Mouse (Mus musculus) A20 (cell line): ENCODE measurements around the gene Gpx3.
"Not testable (repeated sequence)": the region's sequence is repeated elsewhere in the genome, so short reads cannot be mapped to it uniquely, and the experiment has no call there.

Source experiments
- DNase-seq: peaks from one replicate; pipeline ENCODE4 v3.0.0-alpha.2; 2011; ENCODE audit warnings: low read depth, low spot score

The Gpx3 gene

DNA sequence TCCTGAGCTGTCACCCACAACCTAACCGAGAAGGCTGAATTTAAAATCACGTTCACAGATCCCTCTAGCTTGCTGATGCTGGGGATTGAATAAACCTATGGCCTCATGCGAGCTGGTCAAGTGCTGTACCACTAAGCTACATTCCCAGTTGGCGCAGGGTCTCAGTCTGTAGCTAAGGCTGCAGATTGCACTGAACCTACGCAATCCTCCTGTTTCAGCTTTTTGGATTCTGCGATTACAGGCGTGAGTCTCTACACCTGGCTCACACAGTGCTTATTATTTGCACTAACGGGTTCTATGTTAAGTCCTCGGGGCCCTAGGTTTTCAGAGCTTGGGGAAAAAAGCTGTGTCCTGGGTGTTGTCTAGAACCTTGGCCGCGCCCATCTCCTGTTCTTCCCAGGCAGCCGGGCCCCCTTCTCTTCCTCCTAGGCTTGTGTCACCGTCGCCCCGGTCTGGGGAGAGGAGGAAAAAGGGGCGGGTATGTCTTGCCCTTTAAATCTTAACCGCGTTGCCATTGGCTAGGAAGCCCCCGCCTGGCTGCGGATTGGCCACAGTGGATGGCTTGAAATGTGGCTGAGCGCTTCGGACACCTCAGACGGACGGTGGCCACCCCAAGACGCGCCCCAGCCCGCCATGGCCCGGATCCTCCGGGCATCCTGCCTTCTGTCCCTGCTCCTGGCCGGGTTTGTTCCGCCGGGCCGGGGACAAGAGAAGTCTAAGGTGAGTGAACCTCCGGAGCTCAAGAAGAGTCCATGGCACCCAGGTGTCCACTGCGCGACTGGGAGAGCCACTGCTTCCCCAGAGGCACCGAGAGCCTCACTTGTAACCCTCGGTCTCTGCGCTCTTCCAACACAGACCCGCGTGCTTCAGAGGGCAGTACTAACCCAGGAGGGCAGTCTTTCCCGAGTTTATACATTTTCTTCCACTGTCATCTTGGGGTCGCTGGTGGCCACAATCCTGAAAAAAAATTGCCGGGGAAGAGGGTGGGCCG lies at the start of gene Gpx3:
TSS of gene Gpx3 (plus strand) at position 121 of the 991 bp plus-strand sequence.
- no peak for DNase-seq

DNA sequence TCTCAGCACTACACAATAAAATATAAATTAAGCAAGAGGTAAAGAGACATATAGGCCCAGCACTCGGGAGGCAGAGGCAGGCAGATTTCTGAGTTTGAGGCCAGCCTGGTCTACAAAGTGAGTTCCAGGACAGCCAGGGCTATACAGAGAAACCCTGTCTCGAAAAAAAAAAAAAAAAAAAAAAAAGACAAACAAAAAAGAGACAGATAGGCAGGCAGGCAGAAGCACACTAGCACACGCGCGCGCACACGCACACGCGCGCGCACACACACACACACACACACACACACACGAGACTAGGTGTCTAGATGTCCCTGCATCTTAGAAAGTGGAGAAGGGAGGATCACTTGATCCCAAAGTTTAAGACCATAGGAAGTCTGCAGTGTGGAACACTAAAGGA lies 43.4 kb upstream of the Gpx3 start:
- not testable (repeated sequence) for DNase-seq

DNA sequence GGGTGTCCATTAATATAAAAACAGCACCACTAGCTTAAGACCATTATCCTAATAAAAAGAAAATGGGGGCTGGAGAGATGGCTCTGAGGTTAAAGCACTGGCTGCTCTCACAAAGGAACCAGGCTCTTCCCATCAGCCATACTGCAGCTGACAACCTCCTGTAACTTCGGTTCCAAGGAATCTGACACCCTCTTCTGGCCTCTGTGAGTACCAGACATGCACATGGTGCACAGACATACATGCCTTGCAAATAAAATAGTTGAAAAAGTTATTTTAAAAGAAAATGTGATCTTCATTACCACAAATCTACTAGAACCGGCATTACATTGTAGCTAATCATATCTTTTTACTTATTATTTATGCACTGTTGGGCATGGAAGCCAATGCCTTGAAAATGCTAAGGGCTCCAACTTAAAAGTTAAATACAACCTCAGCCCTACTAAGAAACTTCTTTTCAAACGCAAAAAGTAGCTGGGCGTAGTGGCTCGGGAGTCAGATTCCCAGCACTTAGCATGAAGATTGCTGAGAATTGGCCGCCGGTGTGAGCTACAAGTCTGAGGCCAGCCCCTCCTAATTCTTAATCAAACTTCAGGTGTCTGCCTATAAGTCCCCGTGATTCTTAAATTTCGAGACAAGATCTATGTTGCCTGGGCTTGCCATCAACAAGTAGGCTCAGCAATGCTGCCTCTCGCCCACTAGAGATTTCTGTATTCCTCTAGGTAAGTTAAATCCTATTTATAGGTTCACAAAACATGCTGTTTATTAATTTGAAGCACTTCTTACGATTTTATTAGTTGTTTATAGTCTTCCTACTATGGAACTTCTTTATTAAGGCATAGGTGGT lies 42.7 kb upstream of the Gpx3 start:
- peak; percentile 82 for DNase-seq

DNA sequence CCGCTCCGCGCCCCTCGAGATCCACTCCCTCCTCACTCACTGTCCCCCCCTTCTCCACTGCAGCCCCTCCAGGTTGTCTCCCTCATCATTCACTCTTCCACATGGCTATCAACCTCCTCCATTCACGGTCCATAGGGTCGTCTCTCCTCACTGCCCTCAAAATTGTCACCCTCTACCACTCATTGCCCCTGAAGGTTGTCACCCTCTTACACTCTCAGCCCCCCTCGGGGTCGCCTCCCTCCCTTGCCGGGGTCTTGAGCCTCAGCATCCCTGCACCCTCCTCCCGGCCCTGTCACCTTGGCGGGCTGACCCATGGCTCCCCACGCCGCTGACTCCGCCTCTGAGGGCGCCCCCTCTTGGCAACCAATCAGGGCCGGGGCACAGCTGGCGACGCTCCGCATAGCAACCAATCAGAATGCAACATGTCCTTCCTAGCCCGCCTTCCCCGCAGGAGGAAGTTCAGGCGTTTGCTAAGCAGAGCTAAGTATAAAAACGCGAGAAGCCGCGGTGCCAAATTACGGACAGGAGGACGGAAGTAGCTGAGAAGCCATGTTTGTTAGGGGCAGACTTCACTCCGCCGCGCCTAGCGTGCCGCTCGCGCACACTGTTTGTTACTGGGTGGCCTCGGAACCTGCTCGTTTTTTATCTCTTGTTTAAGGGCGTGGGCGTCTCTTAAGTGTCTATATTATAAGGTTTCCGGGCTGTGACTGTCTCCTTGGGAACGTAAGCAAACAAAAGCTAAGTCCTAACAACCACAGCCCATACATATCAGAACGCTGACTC lies 41.8 kb upstream of the Gpx3 start, which contains the start of gene Lyrm7:
TSS of gene Lyrm7 (minus strand) at position 661 of the 783 bp plus-strand sequence.
- peak; percentile 99 for DNase-seq

DNA sequence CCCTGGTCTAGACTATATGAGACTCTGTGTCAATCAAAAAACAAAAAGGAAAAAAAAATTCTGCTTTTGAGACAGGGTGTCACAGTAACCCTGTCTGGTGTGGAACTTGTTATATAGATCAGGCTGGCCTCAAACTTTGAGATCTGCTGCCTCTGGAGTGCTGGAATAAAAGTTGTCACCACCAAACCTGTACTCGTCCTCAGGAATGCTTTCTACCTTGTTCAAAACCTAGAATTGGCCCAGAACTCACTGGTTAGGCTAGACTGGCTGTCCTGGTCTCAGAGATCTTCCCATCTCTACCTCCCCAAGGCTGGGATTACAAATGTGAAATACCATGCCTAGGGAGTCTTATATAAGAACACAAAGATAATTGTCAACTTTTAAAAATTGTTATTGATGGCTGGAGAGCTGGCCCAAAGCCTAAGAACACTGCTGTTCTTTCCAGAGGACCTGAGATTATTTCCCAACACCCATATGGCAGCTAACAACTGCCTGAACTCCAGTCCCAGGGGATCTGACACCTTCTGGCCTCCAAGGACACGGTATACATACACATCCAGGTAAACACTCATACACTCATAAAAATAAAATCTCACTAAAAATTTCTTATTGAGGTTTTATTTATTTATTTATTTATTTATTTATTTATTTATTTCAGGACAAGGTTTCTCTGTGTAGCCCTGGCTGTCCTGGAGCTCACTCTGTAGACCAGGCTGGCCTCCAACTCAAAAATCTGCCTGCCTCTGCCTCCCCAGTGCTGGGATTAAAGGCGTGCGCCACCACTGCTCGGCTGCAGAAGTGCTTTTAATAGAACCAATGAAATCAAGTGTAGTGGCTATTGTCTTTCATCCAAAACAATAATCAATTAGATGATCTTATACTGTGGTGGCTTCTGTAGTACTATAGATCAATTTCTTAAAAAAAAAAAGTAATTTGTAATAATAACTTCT lies 40.5 kb upstream of the Gpx3 start:
- DNase-seq: peak; percentile 27

DNA sequence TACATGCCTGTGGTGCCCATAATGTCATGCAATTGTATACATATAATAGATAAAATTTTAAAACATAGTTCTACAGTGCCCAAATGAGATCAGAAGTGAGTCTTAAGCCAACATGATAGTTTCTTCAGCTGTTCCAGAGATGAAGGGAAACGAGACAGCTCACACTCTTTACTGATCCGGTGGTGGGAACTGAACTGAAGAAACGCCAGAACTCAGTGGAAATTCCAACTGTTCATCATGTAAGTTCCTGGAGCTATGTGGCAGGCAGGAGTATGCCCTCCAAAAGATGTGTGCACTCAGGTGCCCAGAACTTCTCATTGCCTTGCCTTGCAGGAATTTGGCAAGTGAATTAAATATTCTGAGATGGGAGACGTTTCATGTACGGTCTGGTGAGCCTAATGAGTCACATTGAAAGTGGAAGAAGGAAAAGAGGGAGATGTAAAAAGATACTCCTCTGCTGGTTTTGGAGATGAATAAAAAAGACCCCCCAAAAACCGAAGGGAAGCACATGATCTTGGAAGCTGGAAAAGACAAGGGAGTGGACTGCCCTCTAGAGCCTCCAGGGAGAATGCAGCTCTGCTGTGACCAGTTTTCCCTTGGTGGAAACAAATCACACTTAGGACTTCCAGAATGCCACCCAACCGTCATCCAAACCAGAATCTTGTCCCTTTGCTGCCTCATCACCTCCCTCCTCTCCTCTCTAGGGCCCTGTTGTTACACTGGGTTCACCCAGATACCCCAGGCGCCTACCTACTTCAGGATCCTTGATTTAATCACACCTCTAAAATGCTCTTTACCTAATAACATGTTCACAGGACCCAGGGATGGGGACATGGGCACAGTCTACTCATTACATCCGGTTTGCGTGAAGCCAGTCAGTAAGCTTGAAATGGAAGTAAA lies 39.4 kb upstream of the Gpx3 start:
- DNase-seq: peak; percentile 64

DNA sequence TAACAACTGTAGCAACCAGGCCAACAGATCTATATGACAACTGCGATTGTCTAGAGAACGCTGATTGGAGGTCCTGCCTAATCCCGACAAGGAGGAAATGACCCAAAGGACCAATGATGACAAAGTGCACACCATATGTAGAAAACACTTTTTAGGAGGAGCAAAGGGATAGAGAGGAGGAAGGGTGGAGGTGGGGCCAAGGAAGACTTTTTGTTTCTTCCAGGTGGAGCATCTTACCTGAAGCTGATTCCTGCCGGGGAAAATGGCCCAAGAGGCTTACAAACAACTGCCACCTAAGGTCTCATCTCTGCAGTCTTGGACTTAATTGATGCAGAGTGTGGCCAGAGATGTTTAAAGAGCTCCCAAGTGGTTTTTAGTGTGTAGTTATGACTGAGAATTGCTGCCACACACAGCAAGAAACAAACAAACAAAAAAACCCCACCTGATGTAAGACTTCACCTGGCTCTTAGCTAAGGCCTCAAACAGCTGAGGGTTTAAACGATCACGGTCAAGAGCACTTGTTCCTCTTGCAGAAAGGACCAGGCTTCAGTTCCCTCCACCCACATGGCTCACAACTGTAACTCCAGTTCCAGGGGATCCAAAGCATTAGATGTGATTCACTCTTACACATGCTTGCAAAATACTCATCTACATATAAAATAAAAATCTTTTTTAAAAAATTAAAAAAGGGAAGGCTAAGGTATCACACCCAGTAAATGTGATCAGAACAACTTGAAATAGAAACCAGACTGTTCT lies 36.7 kb upstream of the Gpx3 start:
- no peak for DNase-seq

DNA sequence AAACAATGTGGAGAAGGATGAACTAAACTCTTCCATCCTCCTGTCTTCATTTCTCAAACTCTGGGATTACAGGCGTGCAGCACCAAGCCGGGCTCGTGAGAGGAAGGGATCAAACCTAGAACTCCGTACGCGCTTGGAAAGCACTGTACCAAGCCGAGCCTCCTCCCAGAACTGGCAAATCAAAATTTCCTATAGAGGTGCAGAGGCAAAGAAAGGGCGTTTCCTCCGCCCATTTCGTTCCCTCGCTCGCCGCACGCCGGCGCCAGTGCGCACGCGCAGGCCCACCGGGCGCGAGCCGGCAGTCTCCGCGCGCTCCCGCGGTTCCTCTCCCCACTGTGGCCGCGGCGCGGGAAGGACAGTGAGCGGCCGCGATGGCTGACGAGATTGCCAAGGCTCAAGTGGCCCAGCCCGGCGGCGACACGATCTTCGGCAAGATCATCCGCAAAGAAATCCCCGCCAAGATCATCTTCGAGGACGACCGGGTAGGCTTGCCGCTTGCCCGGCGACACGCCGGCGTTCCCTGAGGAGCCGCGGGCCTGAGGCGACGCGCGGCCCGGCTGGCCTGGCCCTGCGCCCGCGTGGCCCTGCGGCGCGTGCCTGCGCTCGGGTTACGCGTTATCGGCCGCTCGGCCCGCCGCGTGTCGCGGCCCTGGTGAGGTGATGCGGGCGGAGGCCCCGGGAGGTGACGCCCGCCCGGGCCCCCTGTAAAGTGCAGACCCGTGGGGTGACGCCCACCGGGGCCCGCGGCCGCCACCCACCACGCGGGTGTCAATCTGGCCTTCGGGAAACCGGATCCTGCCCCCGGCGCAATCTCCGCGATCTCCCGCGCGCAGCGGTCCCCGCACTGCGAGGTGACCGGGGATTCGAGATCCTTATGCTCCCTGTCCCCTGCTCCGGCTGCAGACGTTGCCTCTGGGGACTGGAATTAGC lies 35.9 kb upstream of the Gpx3 start, which contains the start of gene Hint1:
TSS of gene Hint1 (plus strand) at position 265 of the 930 bp plus-strand sequence.
- DNase-seq: peak; percentile 93

DNA sequence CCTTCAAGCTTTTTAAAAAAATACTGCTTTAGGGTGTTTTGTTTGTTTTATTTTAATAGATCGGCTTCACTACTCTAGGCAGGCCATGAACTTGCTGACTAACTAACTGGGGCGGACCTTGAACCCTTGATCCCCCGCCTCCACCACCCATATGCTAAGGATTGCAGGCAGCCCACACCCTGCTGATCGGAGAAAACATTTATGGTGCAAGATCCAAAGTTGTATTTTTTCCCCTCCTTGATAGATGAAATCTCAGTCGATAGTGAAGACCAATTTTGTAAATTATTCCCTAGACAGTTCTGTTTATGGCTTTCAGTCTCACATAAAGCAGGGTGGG lies 35.2 kb upstream of the Gpx3 start:
- peak; percentile 68 for DNase-seq

DNA sequence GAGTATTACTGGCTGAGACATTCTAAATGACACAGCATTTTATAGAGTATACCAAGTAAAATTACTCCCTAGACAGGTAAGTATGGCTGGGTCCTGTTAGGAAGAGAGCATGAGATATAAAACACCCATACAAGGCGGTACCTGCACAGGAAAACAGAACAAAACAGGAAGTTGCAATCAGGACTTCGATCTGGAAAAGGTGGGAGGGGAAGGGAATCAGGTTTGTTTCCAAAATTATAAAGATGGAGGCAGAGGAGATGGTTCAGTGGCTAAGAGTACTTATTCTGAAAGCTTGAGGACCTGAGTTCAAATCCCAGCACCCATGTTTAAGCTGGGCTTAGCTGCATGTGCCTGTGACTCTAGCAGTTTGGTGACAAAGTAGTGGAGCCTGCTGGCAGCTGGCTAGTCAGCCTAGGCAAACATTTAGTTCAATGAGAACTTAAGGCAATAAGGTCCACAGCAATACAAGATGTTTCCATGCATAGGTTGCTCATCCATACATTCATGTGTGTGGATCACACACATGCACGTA lies 34.3 kb upstream of the Gpx3 start:
- DNase-seq: peak; percentile 32

DNA sequence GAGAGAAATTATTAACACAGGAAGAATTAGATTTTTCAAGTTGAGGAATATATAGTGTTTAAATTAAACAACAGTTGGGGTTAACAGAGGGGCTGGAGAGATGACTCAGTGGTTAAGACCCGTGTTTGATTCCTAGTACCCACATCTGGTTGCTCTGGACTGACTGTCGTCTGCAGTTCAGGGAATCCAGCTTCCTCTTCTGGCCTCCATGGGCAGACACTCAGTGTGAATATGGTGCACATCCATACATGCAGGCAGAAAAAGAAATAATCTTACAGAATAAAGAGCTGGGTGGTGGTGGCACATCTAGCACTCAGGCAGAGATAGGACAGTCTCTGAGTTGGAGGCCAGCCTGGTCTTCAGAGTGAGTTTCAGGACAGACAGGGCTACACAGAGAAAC lies 33.8 kb upstream of the Gpx3 start:
- DNase-seq: no peak

DNA sequence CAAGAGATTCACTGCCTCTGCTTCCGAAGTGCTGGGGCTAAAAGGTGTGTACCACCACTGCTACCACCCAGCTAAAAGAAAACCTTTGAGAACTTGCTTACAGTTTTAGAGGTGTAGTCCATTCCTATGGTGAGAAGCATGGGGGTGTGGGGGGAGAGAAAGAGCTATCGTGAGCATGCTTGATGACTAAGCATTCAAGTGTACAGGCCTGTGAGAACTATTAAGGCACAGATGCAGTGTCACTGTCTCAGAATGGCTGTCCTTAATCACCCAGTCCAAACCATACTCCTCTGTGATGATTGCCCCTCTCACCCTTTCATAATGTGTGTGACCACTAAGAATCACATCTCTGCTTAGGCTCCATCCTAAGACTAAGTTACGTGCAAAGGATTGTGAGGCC lies 32.9 kb upstream of the Gpx3 start:
- no peak for DNase-seq

DNA sequence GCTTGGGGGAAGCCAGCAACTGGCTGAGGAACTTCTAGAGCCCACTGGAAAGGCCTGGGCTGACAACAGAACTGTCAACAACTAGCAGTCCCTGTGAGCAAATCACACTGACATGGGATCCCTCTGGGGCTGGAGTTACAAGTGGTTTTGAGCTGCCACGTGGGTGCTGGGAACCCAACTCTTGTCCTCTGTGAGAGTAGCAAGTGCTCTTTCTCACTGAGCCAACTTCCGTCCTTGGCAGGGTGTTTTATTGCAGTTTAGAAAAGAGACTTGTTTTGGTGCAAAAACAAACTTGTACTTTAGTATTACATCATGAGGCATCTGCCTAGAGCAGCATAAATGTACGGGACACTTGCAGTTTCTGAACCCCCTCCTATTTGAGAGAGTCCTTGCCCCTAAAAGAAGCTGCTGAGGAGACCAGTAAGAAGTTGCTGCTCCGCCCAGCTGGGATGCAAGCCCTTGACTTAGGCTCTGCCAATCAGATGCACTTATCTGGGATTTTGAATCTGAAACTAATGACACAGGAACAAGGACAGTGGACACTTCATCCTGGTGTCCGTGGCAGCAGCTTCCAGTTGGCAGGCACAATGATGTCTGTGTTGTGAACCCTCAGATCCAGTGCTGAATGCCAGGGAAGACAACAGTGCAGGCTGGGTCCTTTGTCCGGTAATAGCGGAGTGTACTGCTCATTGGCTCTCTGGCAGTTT lies 30.3 kb upstream of the Gpx3 start:
- no peak for DNase-seq

DNA sequence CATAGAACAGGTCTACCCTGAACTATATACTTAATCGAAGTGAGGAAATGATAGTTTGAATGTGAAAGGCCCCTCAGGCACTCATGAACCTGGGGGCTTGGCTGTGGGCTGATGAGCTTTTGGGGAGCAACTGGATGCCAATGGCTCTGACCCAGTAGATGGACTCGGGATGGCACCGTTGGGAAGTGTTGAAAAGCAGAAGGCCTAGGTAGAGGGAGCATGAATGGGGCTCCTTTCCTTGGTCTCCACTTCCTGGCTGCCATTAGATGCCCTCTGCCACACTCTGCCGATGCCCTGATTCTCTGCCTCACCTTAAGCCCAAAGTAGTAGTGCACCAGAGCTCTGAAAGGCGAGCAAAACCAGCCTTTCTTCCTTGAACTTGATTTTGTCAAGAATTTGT lies 26.2 kb upstream of the Gpx3 start:
- no peak for DNase-seq

DNA sequence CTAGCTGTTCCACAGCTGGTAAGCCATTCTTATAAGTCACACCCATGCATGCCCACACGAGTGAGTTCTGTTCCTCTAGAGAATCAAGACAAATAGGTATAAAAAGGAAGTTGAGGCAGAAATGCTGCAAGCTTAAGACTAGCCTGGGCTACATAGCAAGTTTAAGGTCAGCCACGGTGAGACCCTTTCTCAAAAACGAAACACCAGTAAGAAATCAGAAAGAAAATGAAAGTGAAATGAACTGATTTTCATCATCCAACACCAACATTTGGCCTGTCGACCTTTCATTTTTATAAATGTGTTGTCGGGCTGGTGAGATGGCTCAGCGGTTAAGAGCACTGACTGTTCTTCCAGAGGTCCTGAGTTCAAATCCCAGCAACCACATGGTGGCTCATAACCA lies 23.4 kb upstream of the Gpx3 start:
- DNase-seq: peak; percentile 51

DNA sequence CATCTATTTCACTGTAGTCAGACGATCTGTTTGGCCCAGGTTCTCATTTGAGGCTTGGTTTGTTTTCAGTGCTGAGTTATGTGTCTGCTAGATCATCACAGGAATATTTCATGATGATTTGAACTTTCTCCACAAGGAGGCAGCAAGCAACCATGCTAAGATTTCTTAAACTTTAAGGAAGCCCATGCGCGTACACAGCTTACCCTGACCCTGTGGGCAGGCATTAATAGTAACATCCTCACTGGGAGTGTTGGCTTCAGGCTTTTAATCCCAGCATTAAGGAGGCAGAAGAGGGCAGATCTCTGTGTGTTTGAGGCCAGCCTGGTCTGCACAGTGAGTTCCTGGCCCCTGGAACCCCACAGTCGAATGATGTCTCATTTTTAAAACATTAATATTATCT lies 22.8 kb upstream of the Gpx3 start:
- peak; percentile 85 for DNase-seq

DNA sequence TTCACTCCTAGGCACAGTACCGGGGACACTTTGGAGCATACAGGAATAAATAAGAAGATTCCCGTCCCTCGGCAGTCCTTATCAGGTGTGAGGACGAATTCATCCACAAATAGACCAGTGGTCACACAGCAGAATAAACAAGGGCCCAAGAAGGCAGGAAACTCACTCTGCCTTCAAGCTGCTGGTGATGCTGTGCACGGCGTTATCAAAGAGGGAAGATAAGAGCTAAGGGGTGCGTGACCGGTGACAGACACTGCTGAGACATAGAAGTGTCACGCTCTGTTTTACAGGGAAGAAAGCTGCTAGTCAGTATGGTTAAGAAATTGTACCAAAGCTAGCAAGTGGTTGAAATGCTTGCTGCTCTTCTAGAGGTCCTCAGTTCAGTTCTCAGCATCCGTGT lies 22.3 kb upstream of the Gpx3 start:
- no peak for DNase-seq
